Mouse (Mus musculus) forebrain, embryonic 13.5 days (tissue): ENCODE measurements around the gene Hba-x. TPM values are rescaled to one million over a fixed set of nuclear protein-coding genes. Genes with fewer than 3 reads are reported as not detected.

ENCODE experiments used
- ATAC-seq: fragments of 200-750 bp; cut with Nextera tagmentation; 2 replicates; pipeline ENCODE4 v1.8.0; 2017
- H3K27ac ChIP-seq: fragments of 300-500 bp; sonication (generic); 2 replicates; pipeline ENCODE4 v1.5.1; 2015; ENCODE audit warnings: inconsistent platforms, mild to moderate bottlenecking, moderate library complexity
- H3K27me3 ChIP-seq: fragments of 300-500 bp; sonication (generic); 2 replicates; pipeline ENCODE4 v1.6.1; 2015; ENCODE audit warnings: mild to moderate bottlenecking, inconsistent platforms
- H3K36me3 ChIP-seq: fragments of 300-500 bp; sonication (generic); 2 replicates; pipeline ENCODE4 v1.6.1; 2015; ENCODE audit warnings: mild to moderate bottlenecking, inconsistent platforms; ENCODE audit not compliant: poor library complexity, severe bottlenecking
- H3K4me1 ChIP-seq: fragments of 300-500 bp; sonication (generic); 2 replicates; pipeline ENCODE4 v1.6.1; 2015; ENCODE audit warnings: inconsistent platforms
- H3K4me2 ChIP-seq: fragments of 300-500 bp; sonication (generic); 2 replicates; pipeline ENCODE4 v1.6.1; 2015; ENCODE audit warnings: inconsistent platforms, mild to moderate bottlenecking, moderate library complexity
- H3K4me3 ChIP-seq: fragments of 300-500 bp; sonication (generic); 2 replicates; pipeline ENCODE4 v1.5.1; 2015; ENCODE audit warnings: mild to moderate bottlenecking, inconsistent platforms
- H3K9ac ChIP-seq: fragments of 300-500 bp; sonication (generic); 2 replicates; pipeline ENCODE4 v1.6.1; 2015; ENCODE audit warnings: mild to moderate bottlenecking, inconsistent platforms
- H3K9me3 ChIP-seq: fragments of 300-500 bp; sonication (generic); replicated peaks from 2 replicates; pipeline ENCODE4 v1.6.1; 2016; ENCODE audit warnings: inconsistent platforms
- WGBS: fragments of 180-500 bp; shearing (Covaris S2); methylation state at CpG from one replicate; pipeline ENCODE4 v1.1.7; 2015; 5-methylcytosine and 5-hydroxymethylcytosine counted together
- polyA plus RNA-seq: library from polyadenylated mRNA; unstranded; fragments of >200 nt; fragmentation: Nextera tagmentation; extraction: Ambion mirVana; gene quantifications from 2 replicates; pipeline ENCODE4 v1.2.1, GENCODE M21; 2015

The Hba-x gene
- 316 and 451 TPM in 2 replicates for polyA plus RNA-seq

GRCm38 (mm10) chr11:32276347-32276746 lies at the start of gene Hba-x:
Hba-x (plus strand) TSS chr11:32276400.
- no peaks in the 10 kb centered on the region for H3K4me1 ChIP-seq
- ATAC-seq = no peak
- H3K27me3 ChIP-seq = no peaks in the 10 kb centered on the region
- no peak within 1 kb of the TSS for H3K27ac ChIP-seq
- H3K36me3 ChIP-seq = no peaks in the 10 kb centered on the region
- H3K9me3 ChIP-seq = no peaks in the 10 kb centered on the region
- no peak within 1 kb of the TSS for H3K4me2 ChIP-seq
- H3K9ac ChIP-seq = no peak within 1 kb of the TSS
- H3K4me3 ChIP-seq = no peak within 1 kb of the TSS
- WGBS = 64% methylated on average over 3 of the region's 3 CpGs

DNA sequence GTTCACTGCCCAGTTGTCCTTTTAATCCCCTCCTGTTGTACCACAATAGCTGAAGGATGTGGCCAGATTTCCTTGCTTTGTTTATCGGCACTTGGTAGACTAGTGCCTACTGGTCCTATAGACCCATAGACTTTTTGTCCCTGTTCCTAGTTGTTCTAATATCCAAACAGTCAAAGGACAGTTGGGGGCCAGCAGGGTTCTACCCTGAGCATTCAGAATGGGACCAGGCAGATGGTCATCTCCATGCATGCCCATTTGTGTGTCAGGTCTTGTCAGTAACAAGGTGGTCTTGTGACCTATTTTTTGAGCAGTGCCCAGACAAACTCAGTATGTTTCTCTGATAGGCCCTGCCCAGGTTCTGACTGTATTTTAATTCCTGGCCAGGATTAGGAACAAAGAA lies 49.2 kb upstream of the Hba-x start:
- Histone ChIP-seq H3K27me3 (peaks cover 30% of the 10 kb centered on the region), H3K36me3 (peaks cover 35% of the 10 kb centered on the region), H3K4me2 (peak overlapping the region; percentile 77), H3K4me1 (peaks cover 41% of the 10 kb centered on the region), H3K4me3 (peak overlapping the region; percentile 64), H3K9ac (peak overlapping the region; percentile 76), H3K27ac (no peak overlapping the region), H3K9me3 (no peaks in the 10 kb centered on the region)
- 26% methylated on average over 1 of the region's 1 CpGs for WGBS
- no peak for ATAC-seq

DNA sequence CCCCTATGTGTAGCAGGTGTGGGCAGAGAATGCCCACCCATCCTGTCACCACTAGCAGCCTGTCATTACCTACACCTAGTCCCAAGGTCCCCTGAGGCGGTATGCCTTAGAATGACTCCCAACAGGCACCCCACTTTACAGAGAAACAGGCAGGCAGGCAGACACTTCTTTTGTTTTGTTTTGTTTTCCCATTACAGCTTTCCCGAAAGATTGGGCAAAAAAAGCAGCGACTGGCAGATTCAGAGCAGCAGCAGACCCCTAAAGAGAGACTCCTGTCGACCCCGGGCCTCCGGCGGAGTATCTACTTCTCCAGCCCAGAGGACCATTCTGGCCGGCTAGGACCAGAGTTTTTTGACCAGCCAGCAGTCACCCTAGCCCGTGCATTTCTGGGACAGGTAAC lies 48.6 kb upstream of the Hba-x start:
- H3K27ac ChIP-seq = no peak overlapping the region
- H3K36me3 ChIP-seq = peaks cover 40% of the 10 kb centered on the region
- 87% methylated on average over 9 of the region's 9 CpGs for WGBS
- peaks cover 36% of the 10 kb centered on the region for H3K4me1 ChIP-seq
- no peaks in the 10 kb centered on the region for H3K9me3 ChIP-seq
- ATAC-seq = no peak
- peaks cover 25% of the 10 kb centered on the region for H3K27me3 ChIP-seq
- H3K4me2 ChIP-seq = peak overlapping the region; percentile 77
- no peak overlapping the region for H3K9ac ChIP-seq
- H3K4me3 ChIP-seq = no peak overlapping the region

GRCm38 (mm10) chr11:32228292-32228845 lies 47.8 kb upstream of the Hba-x start:
- Histone ChIP-seq H3K27ac (no peak overlapping the region), H3K4me2 (no peak overlapping the region), H3K9ac (no peak overlapping the region), H3K27me3 (peaks cover 17% of the 10 kb centered on the region), H3K9me3 (no peaks in the 10 kb centered on the region), H3K4me3 (no peak overlapping the region), H3K36me3 (peaks cover 47% of the 10 kb centered on the region), H3K4me1 (peaks cover 31% of the 10 kb centered on the region)
- no peak for ATAC-seq
- WGBS = 81% methylated on average over 3 of the region's 3 CpGs

DNA sequence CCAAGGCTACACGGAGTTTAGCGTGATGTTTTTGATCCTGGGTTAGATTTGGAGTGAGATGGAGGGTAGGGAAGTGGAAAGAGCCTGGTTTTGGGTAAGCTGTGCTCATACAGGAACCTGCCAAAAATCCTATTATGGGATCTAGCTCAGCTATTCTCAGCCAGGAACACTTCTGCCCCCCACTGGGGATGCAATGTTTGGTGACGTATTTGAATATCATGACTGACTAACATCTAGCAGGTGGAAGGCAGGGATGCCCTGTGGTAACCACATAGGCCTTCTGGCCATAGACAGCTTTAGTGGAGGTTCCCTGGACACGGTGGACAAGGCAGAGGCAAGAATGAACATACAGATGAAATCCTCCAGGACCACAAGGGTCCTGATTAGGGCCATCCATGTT lies 46.0 kb upstream of the Hba-x start:
- no peaks in the 10 kb centered on the region for H3K9me3 ChIP-seq
- H3K27ac ChIP-seq = no peak overlapping the region
- H3K27me3 ChIP-seq = 0 out of 2 replicates have a peak, but pooled peaks cover 2% of the 10 kb centered on the region
- H3K4me1 ChIP-seq = peaks cover 27% of the 10 kb centered on the region
- H3K4me2 ChIP-seq = no peak overlapping the region
- ATAC-seq = no peak
- 81% methylated on average over 4 of the region's 4 CpGs for WGBS
- H3K9ac ChIP-seq = no peak overlapping the region
- no peak overlapping the region for H3K4me3 ChIP-seq
- peaks cover 61% of the 10 kb centered on the region for H3K36me3 ChIP-seq

DNA sequence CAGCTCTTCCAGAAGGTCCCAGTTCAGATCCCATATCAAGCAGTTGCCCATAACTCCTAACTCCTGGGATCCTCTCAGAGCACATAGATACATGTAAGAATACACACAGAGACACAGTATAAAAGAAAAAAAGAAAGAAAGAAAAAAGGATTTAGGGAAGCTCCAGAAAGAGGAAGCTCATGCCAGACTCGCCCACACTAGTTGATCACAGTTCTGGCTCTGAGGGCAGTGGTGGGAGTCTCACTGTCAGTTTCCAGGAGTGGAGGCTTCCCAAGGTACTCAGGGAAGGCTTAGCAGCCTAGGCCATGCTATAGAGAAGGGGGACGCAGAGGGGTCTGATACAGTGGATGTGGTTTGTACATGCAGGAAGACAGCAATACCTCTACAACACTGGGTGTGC lies 45.1 kb upstream of the Hba-x start:
- 88% methylated on average over 2 of the region's 2 CpGs for WGBS
- no peak for ATAC-seq
- H3K4me1 ChIP-seq = peaks cover 29% of the 10 kb centered on the region
- no peak overlapping the region for H3K4me3 ChIP-seq
- H3K4me2 ChIP-seq = no peak overlapping the region
- H3K9me3 ChIP-seq = no peaks in the 10 kb centered on the region
- H3K9ac ChIP-seq = no peak overlapping the region
- no peak overlapping the region for H3K27ac ChIP-seq
- H3K36me3 ChIP-seq = peaks cover 61% of the 10 kb centered on the region
- no peaks in the 10 kb centered on the region for H3K27me3 ChIP-seq

- Histone ChIP-seq H3K27ac (no peak overlapping the region), H3K27me3 (no peaks in the 10 kb centered on the region), H3K36me3 (peaks cover 68% of the 10 kb centered on the region), H3K4me1 (peaks cover 33% of the 10 kb centered on the region), H3K4me2 (no peak overlapping the region), H3K4me3 (no peak overlapping the region), H3K9ac (no peak overlapping the region), H3K9me3 (no peaks in the 10 kb centered on the region)
- no peak for ATAC-seq
- WGBS = 79% methylated on average over 10 of the region's 10 CpGs
Observed at GRCm38 (mm10) chr11:32232848-32233247, 43.4 kb upstream of the Hba-x start.

DNA sequence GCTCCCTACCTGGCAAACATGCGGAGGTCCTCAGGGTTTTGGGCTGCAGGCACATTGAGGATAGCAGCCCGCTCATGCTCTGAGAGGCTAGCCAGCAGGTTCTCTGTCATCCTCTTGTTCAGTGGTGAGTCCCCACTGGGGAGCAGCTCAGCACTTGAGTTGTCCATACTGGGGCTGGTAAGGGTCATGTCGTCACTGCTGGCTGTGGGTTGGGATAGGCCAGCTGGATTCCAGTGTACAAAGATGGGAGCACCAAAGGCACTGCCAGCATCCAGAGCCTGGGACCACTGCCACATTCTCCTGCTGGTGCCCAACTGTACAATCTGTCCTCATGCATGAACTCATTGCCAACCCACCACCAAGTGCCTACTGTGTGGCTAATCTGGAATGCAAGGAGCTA lies 42.3 kb upstream of the Hba-x start:
- H3K4me2 ChIP-seq = no peak overlapping the region
- no peaks in the 10 kb centered on the region for H3K9me3 ChIP-seq
- H3K4me3 ChIP-seq = no peak overlapping the region
- no peaks in the 10 kb centered on the region for H3K27me3 ChIP-seq
- H3K4me1 ChIP-seq = peaks cover 37% of the 10 kb centered on the region
- no peak for ATAC-seq
- H3K9ac ChIP-seq = no peak overlapping the region; the same call in 1 of the 2 replicates
- WGBS = 93% methylated on average over 3 of the region's 3 CpGs
- no peak overlapping the region for H3K27ac ChIP-seq
- peaks cover 68% of the 10 kb centered on the region for H3K36me3 ChIP-seq

- 90% methylated on average over 6 of the region's 6 CpGs for WGBS
- H3K36me3 ChIP-seq = peaks cover 67% of the 10 kb centered on the region
Observed at GRCm38 (mm10) chr11:32234816-32235485, 41.2 kb upstream of the Hba-x start.

DNA sequence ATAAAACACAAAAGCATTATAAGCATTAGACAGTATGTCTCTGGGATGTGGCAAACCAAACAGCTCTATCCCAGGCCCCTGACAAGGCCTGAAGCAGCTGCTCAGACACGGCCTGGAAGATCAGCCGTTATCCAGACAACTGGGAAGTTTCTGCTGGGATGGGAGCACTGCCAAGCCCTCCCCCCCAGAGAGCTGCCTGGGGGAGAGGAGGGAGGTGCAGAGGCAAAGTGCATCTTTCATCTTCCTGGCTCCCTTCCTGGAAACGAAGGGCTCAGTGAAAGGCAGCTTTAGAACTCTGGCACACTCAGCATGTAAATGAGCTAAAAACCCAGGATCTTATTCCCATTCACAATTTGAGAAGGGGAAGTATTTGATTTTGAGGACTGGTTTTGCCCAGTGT lies 40.6 kb upstream of the Hba-x start:
- Histone ChIP-seq H3K36me3 (peaks cover 67% of the 10 kb centered on the region), H3K4me2 (no peak overlapping the region), H3K9ac (no peak overlapping the region), H3K4me3 (no peak overlapping the region), H3K4me1 (peaks cover 37% of the 10 kb centered on the region), H3K9me3 (no peaks in the 10 kb centered on the region), H3K27me3 (no peaks in the 10 kb centered on the region), H3K27ac (peak overlapping the region; percentile 76)
- peak; percentile 66 for ATAC-seq
- WGBS = 30% methylated on average over 3 of the region's 3 CpGs

More at GRCm38 (mm10) chr11:32234816-32235485, 41.2 kb upstream of the Hba-x start:
- Histone ChIP-seq H3K4me3 (no peak overlapping the region), H3K27me3 (no peaks in the 10 kb centered on the region), H3K4me1 (peaks cover 37% of the 10 kb centered on the region), H3K9me3 (no peaks in the 10 kb centered on the region), H3K27ac (peak overlapping the region; percentile 76), H3K4me2 (no peak overlapping the region), H3K9ac (peak overlapping the region; percentile 12; the same call in 1 of the 2 replicates)
- no peak for ATAC-seq

- no peak overlapping the region for H3K4me3 ChIP-seq
- H3K9me3 ChIP-seq = no peaks in the 10 kb centered on the region
- peak overlapping the region; percentile 6; the same call in 1 of the 2 replicates for H3K9ac ChIP-seq
- peak; percentile 38 for ATAC-seq
- no peak overlapping the region for H3K4me2 ChIP-seq
- peak overlapping the region; percentile 76 for H3K27ac ChIP-seq
- no peaks in the 10 kb centered on the region for H3K27me3 ChIP-seq
- peaks cover 37% of the 10 kb centered on the region for H3K4me1 ChIP-seq
- H3K36me3 ChIP-seq = peaks cover 63% of the 10 kb centered on the region
- WGBS = 55% methylated on average over 2 of the region's 2 CpGs
Observed at GRCm38 (mm10) chr11:32236132-32236531, 40.1 kb upstream of the Hba-x start.

DNA sequence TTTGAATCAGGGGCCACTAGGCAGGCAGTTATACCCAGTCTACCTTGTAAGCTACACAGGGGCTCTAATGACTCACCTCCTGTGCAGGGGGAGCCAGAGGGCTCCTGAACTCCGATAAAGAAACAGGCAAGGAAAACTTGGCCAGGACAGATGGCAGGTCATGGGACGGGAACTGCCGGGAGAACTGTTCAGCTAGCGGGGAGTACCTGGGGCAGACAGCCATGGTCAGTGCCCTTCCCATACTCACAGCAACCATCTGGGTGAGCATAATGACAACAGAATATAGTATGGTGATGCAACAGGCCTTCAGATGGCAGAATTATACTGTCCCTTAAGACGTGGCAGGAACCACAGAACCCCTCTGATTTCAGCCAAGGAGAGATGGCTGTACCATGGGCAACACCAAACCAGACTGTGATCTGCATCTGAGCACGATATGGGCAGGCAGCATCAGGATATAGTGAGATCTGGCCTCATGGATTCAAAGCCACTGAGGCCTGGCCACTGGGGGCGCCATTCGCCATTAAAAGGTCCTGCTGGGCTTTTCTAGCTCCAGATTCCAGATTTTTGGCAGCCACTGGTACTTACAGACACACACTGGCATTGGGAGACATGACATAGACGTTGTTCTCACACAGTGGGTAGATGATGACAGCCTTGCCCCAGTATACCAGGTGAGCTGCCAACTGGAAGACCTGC lies 39.3 kb upstream of the Hba-x start:
- no peak overlapping the region for H3K4me2 ChIP-seq
- peak overlapping the region; percentile 6; the same call in 1 of the 2 replicates for H3K9ac ChIP-seq
- peak overlapping the region; percentile 76 for H3K27ac ChIP-seq
- H3K4me3 ChIP-seq = no peak overlapping the region
- H3K9me3 ChIP-seq = no peaks in the 10 kb centered on the region
- H3K27me3 ChIP-seq = no peaks in the 10 kb centered on the region
- peaks cover 37% of the 10 kb centered on the region for H3K4me1 ChIP-seq
- WGBS = 55% methylated on average over 9 of the region's 9 CpGs
- ATAC-seq = no peak
- peaks cover 59% of the 10 kb centered on the region for H3K36me3 ChIP-seq
